Mouse (Mus musculus) cerebellum, postnatal 25 days (tissue): Measurements from ENCODE around the gene Fbxo7.
A peak's percentile ranks its signal among the peaks of the same experiment; 100 is the strongest.
"Not testable (repeated sequence)": the region's sequence is repeated elsewhere in the genome, so short reads cannot be mapped to it uniquely, and the experiment has no call there.

Experiments
- DNase-seq, 2 experiments: peaks; one replicate each; pipeline ENCODE4 v3.0.0; 2021; ENCODE audit warnings: mixed read lengths in 2 of 2

The Fbxo7 gene

GRCm38 (mm10) chr10:86021749-86022473 is at the start of gene Fbxo7:
Gene Fbxo7, plus strand, starts transcription at chr10:86021972.
- DNase-seq, result peak; percentile 92 to 97

- peak in 1 of 2 experiments; percentile 10 for DNase-seq
These were observed 48.9 kb upstream of the Fbxo7 start for GRCm38 (mm10) chr10:85972915-85973314.

- DNase-seq, result no peak
These were observed 32.2 kb upstream of the Fbxo7 start for GRCm38 (mm10) chr10:85989412-85990115.

GRCm38 (mm10) chr10:85992412-85992811 is 29.4 kb upstream of the Fbxo7 start:
- DNase-seq, result no peak

GRCm38 (mm10) chr10:85993836-85994235 is 27.9 kb upstream of the Fbxo7 start:
- DNase-seq, result no peak

- DNase-seq, result no peak
These were observed 27.1 kb upstream of the Fbxo7 start for GRCm38 (mm10) chr10:85994543-85995104.

GRCm38 (mm10) chr10:86000447-86000846 is 21.3 kb upstream of the Fbxo7 start:
- DNase-seq, result no peak

GRCm38 (mm10) chr10:86006455-86006854 is 15.3 kb upstream of the Fbxo7 start:
- no peak for DNase-seq

- no peak for DNase-seq
These were observed 12.1 kb upstream of the Fbxo7 start for GRCm38 (mm10) chr10:86009688-86010087.

GRCm38 (mm10) chr10:86010636-86011035 is 11.1 kb upstream of the Fbxo7 start:
- no peak for DNase-seq

GRCm38 (mm10) chr10:86011172-86011571 is 10.6 kb upstream of the Fbxo7 start:
- no peak for DNase-seq

GRCm38 (mm10) chr10:86011781-86012180 is 10.0 kb upstream of the Fbxo7 start, which contains the start of gene Bpifc:
Gene Bpifc, minus strand, starts transcription at chr10:86011895.
- DNase-seq, result no peak

GRCm38 (mm10) chr10:86017781-86018180 is 4.0 kb upstream of the Fbxo7 start:
- DNase-seq, result no peak

GRCm38 (mm10) chr10:86018813-86019212 is 3.0 kb upstream of the Fbxo7 start:
- no peak for DNase-seq

GRCm38 (mm10) chr10:86021408-86021748 is 394 bp upstream of the Fbxo7 start:
- no peak for DNase-seq

GRCm38 (mm10) chr10:86022474-86022816 is 673 bp downstream of the Fbxo7 start:
- no peak for DNase-seq

GRCm38 (mm10) chr10:86023149-86023548 is 1.4 kb downstream of the Fbxo7 start:
- DNase-seq, result no peak

- DNase-seq, result no peak
These were observed 4.1 kb downstream of the Fbxo7 start for GRCm38 (mm10) chr10:86025906-86026305.

GRCm38 (mm10) chr10:86026354-86026753 is 4.6 kb downstream of the Fbxo7 start:
- DNase-seq, result no peak

- DNase-seq, result not testable (repeated sequence)
These were observed 5.0 kb downstream of the Fbxo7 start for GRCm38 (mm10) chr10:86026807-86027206.

GRCm38 (mm10) chr10:86030743-86031142 is 9.0 kb downstream of the Fbxo7 start:
- no peak for DNase-seq

GRCm38 (mm10) chr10:86032517-86032916 is 10.7 kb downstream of the Fbxo7 start:
- no peak for DNase-seq

GRCm38 (mm10) chr10:86034007-86034728 is 12.4 kb downstream of the Fbxo7 start:
- DNase-seq, result no peak
